Mouse (Mus musculus) MEL (cell line): ENCODE results near the gene Cdc42.

Experiments used
- CTCF ChIP-seq, 3 experiments: IDR thresholded peaks in 2 of 3; conservative IDR thresholded peaks in 1 of 3; 2 replicates each; pipeline ENCODE4 v1.5.1; 2011 to 2012; ENCODE audit warnings: low read length in 3 of 3, low read depth in 2 of 3, mild to moderate bottlenecking in 2 of 3, improper control_type of control experiment in 1 of 3, inconsistent platforms in 1 of 3, mixed read lengths in 1 of 3, moderate library complexity in 1 of 3; ENCODE audit not compliant: control insufficient read depth in 1 of 3, insufficient read depth in 1 of 3, poor library complexity in 1 of 3, severe bottlenecking in 1 of 3
- GABPA ChIP-seq: IDR thresholded peaks from 2 replicates; pipeline ENCODE4 v1.6.1; 2012; ENCODE audit warnings: low read depth, mild to moderate bottlenecking, inconsistent platforms, low read length, improper control_type of control experiment, moderate library complexity

DNA sequence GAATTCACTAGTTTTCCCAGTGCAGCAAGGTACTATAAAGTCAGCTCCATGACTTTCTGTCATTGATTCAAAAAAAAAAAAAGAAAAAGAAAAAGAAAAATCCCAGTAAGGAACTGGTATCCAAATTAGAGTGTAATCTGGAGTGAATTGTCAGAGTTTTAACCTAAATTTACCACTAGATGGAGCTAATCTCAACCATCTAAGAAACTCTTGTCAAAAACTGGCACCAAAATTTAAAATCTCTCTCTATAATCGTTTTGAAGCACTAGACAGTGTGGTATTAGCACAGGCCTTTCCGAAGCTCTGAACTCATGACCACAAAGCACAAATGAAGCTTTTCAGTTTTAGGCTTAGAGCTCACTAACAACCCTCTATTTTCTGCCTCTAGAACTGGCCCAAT is 44.0 kb downstream of the Cdc42 start:
- no peak for TF ChIP-seq GABPA
- TF ChIP-seq CTCF (IDR thresholded peaks at IDR 0.05 in 2 of 3, conservative IDR thresholded peaks at IDR 0.05 in 1 of 3; ENCODE audit: control insufficient read depth in 1 of 3, insufficient read depth in 1 of 3, low read depth in 2 of 3, low read length in 3 of 3, poor library complexity in 1 of 3, severe bottlenecking in 1 of 3) = peak in 2 of 3 experiments; percentile 19 to 61; a peak in 4 of 6 replicates
